Mouse (Mus musculus) embryo, embryonic 9.5 days (tissue): ENCODE measurements around the gene Snx30.

Experiments
- DNase-seq: peaks from one replicate; pipeline ENCODE4 v3.0.0-alpha.2; 2017; ENCODE audit errors: extremely low spot score

Gene Snx30

GRCm38 (mm10) chr4:59870859-59871591, 65.4 kb downstream of the Snx30 start:
- DNase-seq = peak; percentile 68

- no peak for DNase-seq
Observed at GRCm38 (mm10) chr4:59873240-59873639, 67.6 kb downstream of the Snx30 start.

- no peak for DNase-seq
Observed at GRCm38 (mm10) chr4:59873830-59874229, 68.2 kb downstream of the Snx30 start.

GRCm38 (mm10) chr4:59876570-59876969, 70.9 kb downstream of the Snx30 start:
- DNase-seq = no peak

- DNase-seq = no peak
Observed at GRCm38 (mm10) chr4:59877025-59877424, 71.4 kb downstream of the Snx30 start.

GRCm38 (mm10) chr4:59878595-59878994, 73.0 kb downstream of the Snx30 start:
- no peak for DNase-seq

GRCm38 (mm10) chr4:59879444-59879843, 73.8 kb downstream of the Snx30 start:
- DNase-seq = no peak

GRCm38 (mm10) chr4:59880725-59881124, 75.1 kb downstream of the Snx30 start:
- DNase-seq = no peak

GRCm38 (mm10) chr4:59881210-59881609, 75.6 kb downstream of the Snx30 start:
- no peak for DNase-seq

GRCm38 (mm10) chr4:59884136-59884696, 78.6 kb downstream of the Snx30 start:
- DNase-seq = no peak

- no peak for DNase-seq
Observed at GRCm38 (mm10) chr4:59886281-59886680, 80.6 kb downstream of the Snx30 start.

- no peak for DNase-seq
Observed at GRCm38 (mm10) chr4:59887011-59887410, 81.4 kb downstream of the Snx30 start.

GRCm38 (mm10) chr4:59888014-59888413, 82.4 kb downstream of the Snx30 start:
- DNase-seq = no peak

GRCm38 (mm10) chr4:59890086-59890600, 84.5 kb downstream of the Snx30 start:
- DNase-seq = no peak

- no peak for DNase-seq
Observed at GRCm38 (mm10) chr4:59891723-59892416, 86.2 kb downstream of the Snx30 start.

- no peak for DNase-seq
Observed at GRCm38 (mm10) chr4:59892731-59893130, 87.1 kb downstream of the Snx30 start.

GRCm38 (mm10) chr4:59894415-59894814, 88.8 kb downstream of the Snx30 start:
- DNase-seq = no peak

- no peak for DNase-seq
Observed at GRCm38 (mm10) chr4:59894977-59895575, 89.4 kb downstream of the Snx30 start.

GRCm38 (mm10) chr4:59896000-59896399, 90.4 kb downstream of the Snx30 start:
- no peak for DNase-seq

GRCm38 (mm10) chr4:59897814-59898520, 92.3 kb downstream of the Snx30 start:
- no peak for DNase-seq

- no peak for DNase-seq
Observed at GRCm38 (mm10) chr4:59898521-59898919, 92.9 kb downstream of the Snx30 start.

- no peak for DNase-seq
Observed at GRCm38 (mm10) chr4:59901810-59902209, 96.2 kb downstream of the Snx30 start.
